Mouse (Mus musculus) liver, postnatal 0 days (tissue): ENCODE data around the gene Map3k7cl.

Experiments used
- CTCF ChIP-seq: sonication (generic); IDR thresholded peaks from 2 replicates; pipeline ENCODE4 v1.5.1; 2016; ENCODE audit warnings: antibody characterized with exemption, low read depth
- EP300 ChIP-seq: IDR thresholded peaks from 2 replicates; pipeline ENCODE4 v1.6.1; 2016; ENCODE audit warnings: antibody characterized with exemption, low read depth, mild to moderate bottlenecking

DNA sequence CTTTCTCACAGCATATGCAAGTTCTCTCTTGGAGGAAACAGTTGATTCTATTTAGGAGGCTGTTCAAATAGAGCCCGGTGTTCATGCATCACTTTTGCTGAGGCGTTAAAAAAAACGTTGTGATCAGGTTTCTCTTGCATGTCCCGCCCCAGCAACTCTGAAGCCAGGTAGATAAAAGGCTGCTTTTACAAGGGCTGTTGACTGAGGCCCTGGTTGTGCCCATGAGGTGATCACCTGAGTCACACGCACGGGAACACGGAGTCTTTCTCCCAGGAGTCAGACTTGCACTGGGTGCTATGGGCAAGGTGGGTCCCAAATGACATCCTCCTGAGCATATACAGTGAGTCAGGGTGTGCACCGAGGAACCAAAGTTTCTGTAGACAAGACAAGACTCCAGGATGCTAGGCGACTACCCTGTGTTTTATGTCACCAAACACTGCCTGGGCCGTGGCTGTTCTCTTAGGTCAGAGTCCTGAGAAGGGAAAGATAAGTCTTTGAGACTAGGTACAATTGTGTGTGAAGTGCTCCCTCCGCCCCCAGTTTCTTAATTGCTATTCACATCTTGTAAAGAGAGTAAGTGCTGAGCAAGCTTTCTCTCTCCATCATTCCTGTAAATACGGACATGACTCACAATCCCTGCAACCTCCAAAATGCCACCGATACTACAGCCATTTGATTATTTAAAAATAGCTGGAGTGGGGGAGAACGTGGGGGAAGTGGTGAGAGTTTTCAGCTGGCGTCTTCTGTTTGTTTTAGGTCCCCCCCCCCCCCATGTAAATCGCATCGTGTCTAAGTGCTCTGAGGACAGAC lies 49.8 kb downstream of the Map3k7cl start:
- TF ChIP-seq EP300 (no peak), CTCF (no peak)
